Mouse (Mus musculus) ES-E14 (cell line): ENCODE data around the gene Efl1. TPM values are rescaled to one million over a fixed set of nuclear protein-coding genes. Genes with fewer than 3 reads are reported as not detected.
"Not testable (repeated sequence)": the region's sequence is repeated elsewhere in the genome, so short reads cannot be mapped to it uniquely, and the experiment has no call there.

Experiments used
- DNase-seq: peaks from one replicate; pipeline ENCODE4 v3.0.0-alpha.2; 2013; ENCODE audit warnings: low read depth, low spot score
- H3K27ac ChIP-seq: 2 replicates; pipeline ENCODE4 v1.5.1; 2012; ENCODE audit warnings: low read depth, mild to moderate bottlenecking, low read length, moderate library complexity, mixed read lengths; ENCODE audit not compliant: poor library complexity, insufficient read depth, severe bottlenecking
- H3K36me3 ChIP-seq: 2 replicates; pipeline ENCODE4 v1.6.1; 2012; ENCODE audit warnings: mild to moderate bottlenecking, low read length, moderate library complexity, mixed read lengths; ENCODE audit not compliant: control insufficient read depth, poor library complexity, insufficient read depth, severe bottlenecking
- H3K4me1 ChIP-seq, 2 experiments: fragments of 150-350 bp in 1 of 2; sonication (generic) in 1 of 2; 2 replicates each; pipeline ENCODE4 v1.6.1; 2012; ENCODE audit warnings: low read length in 2 of 2, mild to moderate bottlenecking in 1 of 2, mixed read lengths in 1 of 2; ENCODE audit not compliant: control insufficient read depth in 2 of 2, insufficient read depth in 2 of 2, poor library complexity in 1 of 2
- H3K4me3 ChIP-seq, 2 experiments: fragments of 150-350 bp in 1 of 2; sonication (generic) in 1 of 2; 2 replicates each; pipeline ENCODE4 v1.5.1; 2012; ENCODE audit warnings: low read length in 2 of 2, low read depth in 1 of 2, mild to moderate bottlenecking in 1 of 2, mixed read lengths in 1 of 2; ENCODE audit not compliant: insufficient read depth in 1 of 2, poor library complexity in 1 of 2, severe bottlenecking in 1 of 2
- H3K9ac ChIP-seq: 2 replicates; pipeline ENCODE4 v1.6.1; 2012; ENCODE audit warnings: low read depth, mild to moderate bottlenecking, low read length, mixed read lengths; ENCODE audit not compliant: poor library complexity, insufficient read depth, severe bottlenecking
- H3K9me3 ChIP-seq: fragments of 150-350 bp; sonication (generic); 2 replicates; pipeline ENCODE4 v1.6.1; 2012; ENCODE audit warnings: low read depth, mild to moderate bottlenecking, low read length; ENCODE audit not compliant: control insufficient read depth, insufficient read depth
- CHD2 ChIP-seq: IDR thresholded peaks from 2 replicates; pipeline ENCODE4 v1.6.1; 2014; ENCODE audit warnings: mild to moderate bottlenecking, low read depth, low read length, inconsistent platforms
- HCFC1 ChIP-seq: IDR thresholded peaks from 2 replicates; pipeline ENCODE4 v1.6.1; 2012; ENCODE audit warnings: low read length, inconsistent platforms, borderline replicate concordance; ENCODE audit not compliant: insufficient read depth
- MAFK ChIP-seq: IDR thresholded peaks from 2 replicates; pipeline ENCODE4 v1.6.1; 2014; ENCODE audit warnings: mild to moderate bottlenecking, low read depth, low read length, inconsistent platforms; ENCODE audit not compliant: insufficient read depth
- ZC3H11A ChIP-seq: IDR thresholded peaks from 2 replicates; pipeline ENCODE4 v1.6.1; 2012; ENCODE audit warnings: low read depth, mild to moderate bottlenecking, inconsistent platforms, low read length, borderline replicate concordance
- ZNF384 ChIP-seq: IDR thresholded peaks from 2 replicates; pipeline ENCODE4 v1.6.1; 2012; ENCODE audit warnings: low read depth, low read length, inconsistent platforms
- in situ Hi-C, 2 experiments: fragments of 600-800 bp; cut with MboI; formaldehyde crosslinking; loops; one replicate each; pipeline ENCODE4 v1.15.1; 2025; ENCODE audit warnings: low sequenced_read_pairs in 2 of 2, inconsistent platforms in 1 of 2; ENCODE audit not compliant: unreplicated experiment in 2 of 2
- total RNA-seq: library from RNA; depleted of rRNA; stranded (reverse); fragments of 300-350 nt; gene quantifications from 2 replicates; pipeline ENCODE4 v1.2.3, GENCODE M21; 2012

Gene Efl1
- total RNA-seq, 1 experiment = 17.0 TPM

- H3K36me3 ChIP-seq = no peaks in the 10 kb centered on the region
- H3K4me1 ChIP-seq = peaks cover 4 to 8% of the 10 kb centered on the region in 2 experiments; a peak in 2 of 4 replicates
- no peaks in the 10 kb centered on the region for H3K9me3 ChIP-seq
- in situ Hi-C loops = no loop called here
- H3K4me3 ChIP-seq = no peak overlapping the region
- DNase-seq = no peak
- no peak overlapping the region for H3K27ac ChIP-seq
- TF ChIP-seq ZNF384 (peak; percentile 82), MAFK (no peak)
- no peak overlapping the region for H3K9ac ChIP-seq
Measured at GRCm38 (mm10) chr7:82724491-82724890, 76.1 kb downstream of the Efl1 start.

- no peak overlapping the region for H3K9ac ChIP-seq
- no peak overlapping the region for H3K27ac ChIP-seq
Measured at GRCm38 (mm10) chr7:82725006-82725636, 76.7 kb downstream of the Efl1 start.

GRCm38 (mm10) chr7:82725741-82726450 lies 77.5 kb downstream of the Efl1 start:
- H3K36me3 ChIP-seq = no peaks in the 10 kb centered on the region
- H3K9me3 ChIP-seq = no peaks in the 10 kb centered on the region
- in situ Hi-C loops = no loop called here
- no peak for DNase-seq
- H3K4me3 ChIP-seq = no peak overlapping the region
- TF ChIP-seq HCFC1 = no peak
- no peak for TF ChIP-seq MAFK
- TF ChIP-seq ZC3H11A = no peak
- no peak for TF ChIP-seq ZNF384
- no peak for TF ChIP-seq CHD2
- H3K4me1 ChIP-seq = peaks cover 4 to 8% of the 10 kb centered on the region in 2 experiments; a peak in 2 of 4 replicates
- H3K9ac ChIP-seq = no peak overlapping the region
- no peak overlapping the region for H3K27ac ChIP-seq

More at GRCm38 (mm10) chr7:82725006-82725636, 76.7 kb downstream of the Efl1 start:
- Histone ChIP-seq H3K4me3 (no peak overlapping the region), H3K9me3 (no peaks in the 10 kb centered on the region), H3K4me1 (peaks cover 4 to 8% of the 10 kb centered on the region in 2 experiments; a peak in 2 of 4 replicates), H3K36me3 (no peaks in the 10 kb centered on the region)
- DNase-seq = no peak
- TF ChIP-seq MAFK (no peak), CHD2 (no peak), HCFC1 (no peak), ZC3H11A (no peak), ZNF384 (no peak)
- in situ Hi-C loops = no loop called here

GRCm38 (mm10) chr7:82727066-82727465 lies 78.7 kb downstream of the Efl1 start:
- Histone ChIP-seq H3K9ac (no peak overlapping the region), H3K4me3 (no peak overlapping the region), H3K9me3 (no peaks in the 10 kb centered on the region), H3K4me1 (peaks cover 4 to 8% of the 10 kb centered on the region in 2 experiments; a peak in 2 of 4 replicates), H3K27ac (no peak overlapping the region), H3K36me3 (no peaks in the 10 kb centered on the region)
- DNase-seq = no peak
- in situ Hi-C loops = no loop called here
- TF ChIP-seq MAFK = no peak
- no peak for TF ChIP-seq ZNF384
- no peak for TF ChIP-seq HCFC1
- TF ChIP-seq ZC3H11A = no peak
- no peak for TF ChIP-seq CHD2

GRCm38 (mm10) chr7:82729009-82729408 lies 80.6 kb downstream of the Efl1 start:
- H3K4me3 ChIP-seq, H3K9me3 ChIP-seq, H3K27ac ChIP-seq, DNase-seq, in situ Hi-C loops, H3K9ac ChIP-seq, H3K36me3 ChIP-seq: not testable (repeated sequence)
- H3K4me1 ChIP-seq = peaks cover 4 to 12% of the 10 kb centered on the region in 2 experiments; a peak in 3 of 4 replicates
